Mouse (Mus musculus) lung, postnatal 4 days (tissue): ENCODE results near the gene Madd.

Experiments used
- DNase-seq, 2 experiments: peaks; one replicate each; pipeline ENCODE4 v3.0.0; 2021

The Madd gene

DNA sequence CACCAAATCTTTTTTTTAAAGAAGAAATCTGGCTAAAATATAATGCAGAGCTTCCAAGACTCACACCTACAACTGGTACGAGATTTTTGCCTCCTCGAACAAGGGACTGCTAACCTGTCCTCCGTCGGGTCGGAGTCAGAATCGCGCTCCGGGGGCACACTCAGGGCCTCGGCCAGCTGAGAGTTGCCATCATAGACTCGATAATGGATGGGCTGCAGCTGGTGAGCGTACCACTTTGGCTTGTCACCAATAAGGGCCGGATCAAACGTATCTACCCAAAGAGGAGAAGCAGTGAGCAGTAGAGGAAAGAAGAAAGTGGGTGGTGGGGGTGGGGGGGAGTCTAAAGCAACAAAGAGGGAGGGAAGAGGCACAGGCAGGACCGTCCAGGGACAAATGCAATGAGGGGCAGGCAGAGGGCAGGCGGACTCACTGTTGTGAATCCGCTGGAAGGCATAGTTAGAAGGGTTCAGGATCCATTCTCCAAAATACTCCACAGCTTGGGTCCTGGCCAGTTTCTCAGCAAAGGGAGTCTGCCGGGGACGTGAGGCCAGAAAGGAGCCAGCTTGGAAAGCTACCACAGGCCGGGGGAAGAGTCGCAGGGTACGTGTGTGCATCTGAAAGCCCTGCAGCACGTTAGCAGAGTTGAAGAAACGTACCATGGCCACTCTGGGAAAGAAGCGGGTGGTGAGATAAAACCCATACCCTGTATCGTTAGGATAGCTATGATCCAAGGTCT is 13.9 kb downstream of the Madd start:
- peak; percentile 24 to 61 for DNase-seq

GRCm38 (mm10) chr2:91167629-91168028 is 16.0 kb downstream of the Madd start:
- no peak for DNase-seq

- no peak for DNase-seq
These were observed 18.6 kb downstream of the Madd start for GRCm38 (mm10) chr2:91164991-91165390.

GRCm38 (mm10) chr2:91163532-91163931 is 20.1 kb downstream of the Madd start:
- DNase-seq = no peak

DNA sequence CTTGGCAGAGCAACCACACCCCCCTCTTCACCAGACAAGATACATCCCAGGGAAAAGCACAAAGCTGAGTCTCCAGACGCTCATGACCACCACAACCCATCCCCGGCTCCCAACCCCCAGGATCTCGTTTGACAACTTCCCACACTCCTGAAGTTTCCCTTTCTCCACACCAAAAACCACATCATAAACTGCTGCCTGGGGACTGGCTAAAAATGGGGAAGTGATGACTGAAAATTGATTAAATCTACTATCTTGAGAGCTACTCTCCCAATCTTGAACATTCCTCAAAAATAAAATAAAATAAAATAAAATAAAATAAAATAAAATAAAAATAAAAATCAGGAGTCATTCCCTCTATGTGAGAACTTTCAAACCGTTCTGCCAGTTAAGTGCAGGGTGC is 20.7 kb downstream of the Madd start:
- no peak for DNase-seq

- DNase-seq = no peak
These were observed 23.0 kb downstream of the Madd start for GRCm38 (mm10) chr2:91160591-91160990.

GRCm38 (mm10) chr2:91157002-91157752 is 26.5 kb downstream of the Madd start:
- DNase-seq = no peak

DNA sequence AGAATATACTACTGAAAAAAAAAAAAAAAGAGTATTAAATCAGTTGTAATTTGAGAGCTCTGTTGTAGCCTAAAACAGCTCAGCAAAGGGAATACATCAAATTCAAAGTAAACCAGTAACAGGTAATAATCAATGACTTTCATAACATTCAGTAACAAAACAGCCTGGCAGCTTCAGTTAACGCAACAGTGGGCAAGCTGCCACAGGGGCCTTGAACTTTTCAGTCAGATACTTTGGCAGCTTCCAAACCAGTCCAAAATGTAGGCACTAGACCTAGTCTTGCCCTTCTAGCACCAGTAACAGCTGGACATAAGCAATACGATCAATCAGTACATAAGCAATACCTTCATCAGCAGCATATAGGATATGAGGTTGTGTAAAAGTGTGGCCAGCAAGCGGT is 29.5 kb downstream of the Madd start:
- no peak for DNase-seq

DNA sequence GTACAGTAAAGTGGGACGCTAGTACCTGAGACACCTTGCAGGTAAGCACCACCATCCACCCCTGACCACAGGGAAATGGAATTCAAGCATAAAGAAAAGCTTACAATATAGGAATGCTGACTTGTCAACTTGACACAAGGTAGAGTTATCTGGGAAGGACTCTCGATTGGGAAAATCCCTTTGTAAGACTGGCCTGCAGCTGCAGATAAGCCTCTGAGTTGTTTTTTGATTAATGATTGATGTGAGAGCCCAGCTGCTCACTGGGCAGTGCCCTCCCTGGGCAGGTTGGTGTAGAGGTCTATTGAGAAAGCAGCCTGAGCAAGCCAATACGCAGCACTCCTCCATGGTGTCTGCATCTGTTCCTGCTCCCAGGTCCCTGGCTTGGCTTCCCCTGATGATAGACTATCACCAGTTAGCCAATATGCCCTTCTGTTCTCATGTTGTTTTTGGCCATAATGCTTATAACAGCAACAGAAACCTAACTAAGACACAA is 30.7 kb downstream of the Madd start:
- DNase-seq = no peak

DNA sequence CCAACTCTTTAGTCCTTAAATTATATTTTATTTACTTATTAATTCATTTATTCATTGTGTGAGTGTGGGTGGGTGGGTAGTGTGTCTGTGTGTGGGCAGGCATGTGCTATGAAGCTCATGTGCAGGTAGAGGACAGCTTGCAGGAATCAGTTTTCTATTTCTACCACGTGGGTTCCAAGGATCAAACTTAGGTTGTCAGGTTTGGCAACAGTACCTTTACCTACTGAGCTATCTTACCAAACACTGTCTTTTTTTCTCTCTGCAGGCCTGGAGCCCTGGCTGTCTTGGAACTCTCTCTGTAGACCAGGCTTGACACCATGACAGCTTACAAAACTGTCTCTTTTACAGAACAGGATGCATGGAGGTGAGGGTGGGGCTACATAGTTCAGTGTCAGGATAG is 32.3 kb downstream of the Madd start:
- no peak for DNase-seq

DNA sequence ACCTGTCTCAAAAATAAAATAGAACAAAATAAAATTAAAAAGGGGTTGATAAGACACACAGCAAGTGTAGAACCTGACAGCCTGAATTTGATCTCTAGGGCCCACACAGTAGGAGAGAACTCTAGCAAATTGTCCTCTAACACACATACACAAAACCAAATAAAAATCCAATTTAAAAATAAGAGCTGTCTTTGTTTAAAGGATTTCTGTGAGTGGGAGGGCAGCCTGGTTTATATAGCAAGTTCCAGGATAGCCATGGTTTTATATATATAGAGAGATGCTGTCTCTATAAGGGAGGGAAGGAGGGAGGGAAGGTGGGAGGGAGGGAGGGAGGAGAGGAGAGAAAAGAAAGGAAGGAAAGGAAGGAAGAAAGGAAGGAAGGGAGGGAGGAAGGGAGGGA is 35.5 kb downstream of the Madd start:
- DNase-seq = no peak

DNA sequence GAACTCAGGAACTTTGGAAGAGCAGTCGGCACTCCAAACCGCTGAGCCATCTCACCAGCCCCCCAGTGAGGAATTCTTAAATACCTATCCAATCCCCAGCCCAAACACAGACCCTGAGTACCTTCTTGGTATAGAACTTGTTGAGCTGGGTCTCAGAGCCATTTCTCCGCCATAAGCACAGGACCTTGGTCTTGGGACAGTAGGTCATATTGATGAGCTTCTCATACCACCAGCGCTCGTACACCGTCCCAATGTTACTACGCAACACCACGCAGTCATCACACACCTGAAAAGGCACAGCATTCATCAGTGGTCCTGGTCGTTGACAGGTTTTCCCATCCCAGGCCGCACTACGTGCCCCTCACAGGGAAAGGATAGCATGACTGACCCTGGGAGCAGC is 40.2 kb downstream of the Madd start:
- DNase-seq = no peak

DNA sequence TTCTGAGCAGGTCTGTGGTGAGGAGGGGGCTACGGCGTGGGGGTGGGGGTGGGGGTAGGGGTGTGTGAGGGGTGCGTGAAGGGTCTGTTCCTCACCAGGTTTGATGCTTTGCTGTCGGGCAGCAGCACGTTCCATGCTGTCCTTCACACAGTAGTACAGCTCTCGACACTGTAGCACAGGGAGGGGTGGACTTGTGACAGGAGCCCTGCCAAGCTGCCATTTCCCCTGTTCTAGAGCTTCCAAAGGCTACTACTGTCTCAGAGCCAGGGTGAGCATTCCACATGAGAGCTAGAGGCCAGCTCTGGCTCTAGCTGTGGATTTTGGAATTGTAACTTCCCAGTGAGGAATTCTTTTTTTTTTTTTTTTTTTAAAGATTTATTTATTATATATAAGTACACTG is 40.7 kb downstream of the Madd start:
- DNase-seq = no peak

DNA sequence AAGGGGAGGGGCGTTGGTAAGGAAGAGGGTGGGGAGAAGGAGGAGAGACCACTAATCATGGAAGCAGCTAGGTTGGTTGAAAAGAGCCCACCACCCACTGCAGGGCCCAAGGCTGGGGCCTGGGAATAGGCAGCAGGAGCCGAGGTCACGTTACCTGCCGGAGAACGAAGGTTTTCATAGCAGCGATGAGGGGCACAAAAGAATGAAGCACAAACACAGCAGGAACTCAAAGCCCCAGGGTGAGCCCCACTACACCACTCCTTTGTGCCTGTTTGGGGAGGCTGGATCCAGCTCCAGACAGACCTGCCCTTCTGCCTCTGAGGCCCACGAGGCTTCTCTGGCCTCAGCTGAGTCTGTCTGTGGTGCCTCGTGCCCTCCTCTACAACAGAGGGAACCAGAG is 43.9 kb downstream of the Madd start:
- DNase-seq = no peak

DNA sequence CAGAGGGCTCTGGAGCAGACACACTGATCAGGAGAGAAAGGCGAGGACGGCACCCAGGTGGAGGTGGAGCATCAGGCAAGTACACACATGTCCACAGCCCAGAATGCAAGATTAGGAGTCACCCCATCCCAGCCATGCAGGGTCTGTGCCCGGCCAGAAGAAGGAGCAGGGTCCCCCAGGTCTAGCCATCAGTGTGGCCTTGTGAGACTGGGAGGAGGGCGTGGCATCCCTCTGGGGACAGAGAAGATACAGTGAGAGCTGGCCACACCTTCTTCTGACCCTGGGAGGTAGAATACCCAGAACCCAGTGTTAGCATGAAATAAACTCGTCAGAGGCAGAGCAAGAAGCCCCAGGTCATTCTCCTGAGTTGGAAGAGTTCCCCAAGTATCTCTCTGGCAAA is 44.3 kb downstream of the Madd start:
- DNase-seq = no peak

DNA sequence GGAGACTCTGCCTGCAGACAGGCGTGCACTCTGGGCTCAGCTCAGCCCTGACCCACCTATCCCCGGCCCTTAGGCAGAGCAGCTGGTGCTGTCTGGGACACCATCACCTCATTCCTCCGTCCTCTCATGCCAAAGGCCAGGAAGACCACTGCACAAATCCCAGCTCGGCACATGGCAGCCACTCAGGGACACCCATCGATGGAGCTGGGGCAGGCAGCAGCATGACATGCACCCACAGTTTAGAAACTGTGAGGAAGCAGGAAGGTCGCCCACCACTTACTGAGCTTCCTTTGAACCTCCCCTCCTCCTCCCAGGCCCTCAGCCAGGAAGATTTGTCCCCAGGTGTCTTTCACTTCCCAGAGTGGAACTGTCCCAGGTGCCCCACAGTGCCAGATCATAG is 46.2 kb downstream of the Madd start:
- no peak for DNase-seq

GRCm38 (mm10) chr2:91136513-91137412 is 46.9 kb downstream of the Madd start:
- no peak for DNase-seq

- DNase-seq = no peak
These were observed 51.6 kb downstream of the Madd start for GRCm38 (mm10) chr2:91132035-91132434.

DNA sequence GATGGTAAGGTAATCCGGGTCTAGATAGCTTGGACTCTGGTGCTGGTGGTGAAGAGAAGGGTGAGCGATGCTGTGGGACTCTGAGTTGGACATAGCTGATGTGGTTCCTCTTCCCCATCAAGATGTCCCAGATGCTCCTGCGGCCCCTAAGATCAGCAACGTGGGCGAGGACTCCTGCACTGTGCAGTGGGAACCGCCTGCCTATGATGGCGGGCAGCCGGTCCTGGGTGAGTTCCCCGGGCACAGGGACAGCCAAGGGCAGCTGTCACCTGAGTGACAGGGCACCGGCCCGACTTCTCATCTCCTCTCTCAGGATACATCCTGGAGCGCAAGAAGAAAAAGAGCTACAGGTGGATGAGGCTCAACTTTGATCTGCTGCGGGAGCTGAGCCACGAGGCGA is 52.4 kb downstream of the Madd start:
- no peak for DNase-seq

DNA sequence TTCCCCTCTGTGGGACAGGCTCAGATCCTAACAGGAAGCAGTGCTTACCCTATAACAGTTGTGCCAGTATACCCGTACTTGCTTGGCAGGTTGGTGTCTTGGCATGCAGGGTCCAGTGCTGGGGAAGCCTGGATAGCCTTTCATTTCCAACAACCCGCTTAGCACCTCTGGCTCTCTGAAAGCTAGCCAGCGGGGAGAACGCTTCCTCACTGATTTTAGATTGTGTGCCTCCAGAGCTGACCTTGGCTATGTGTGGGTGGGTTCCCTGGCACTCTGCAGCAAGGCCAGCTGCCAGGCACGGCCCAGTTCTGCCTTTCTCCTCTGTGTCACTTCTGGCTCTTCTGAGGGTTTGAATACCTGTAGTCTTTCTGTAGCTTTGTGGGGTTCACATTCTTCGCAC is 53.5 kb downstream of the Madd start:
- no peak for DNase-seq

DNA sequence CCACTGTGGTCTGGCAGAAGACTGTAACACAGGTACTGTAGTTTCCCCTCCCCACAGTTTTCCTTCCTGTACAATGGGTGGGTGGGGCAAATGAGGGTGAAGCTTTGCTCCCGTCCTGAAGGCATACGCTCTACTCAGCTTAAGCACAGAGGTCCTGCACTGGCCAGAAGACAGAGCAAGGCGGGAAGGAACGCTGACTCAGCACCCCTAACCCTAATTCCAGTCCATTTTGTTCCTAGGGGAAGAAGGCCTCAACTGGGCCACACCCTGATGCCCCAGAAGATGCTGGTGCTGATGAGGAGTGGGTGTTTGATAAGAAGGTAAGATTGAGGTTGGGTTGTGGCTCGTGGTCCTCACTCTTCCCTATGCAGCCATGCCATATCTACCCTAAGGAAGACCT is 54.9 kb downstream of the Madd start:
- no peak for DNase-seq

GRCm38 (mm10) chr2:91125101-91125500 is 58.5 kb downstream of the Madd start:
- peak in 1 of 2 experiments; percentile 10 for DNase-seq

GRCm38 (mm10) chr2:91123521-91123920 is 60.1 kb downstream of the Madd start:
- DNase-seq = no peak
